Mouse (Mus musculus) kidney, embryonic 16.5 days (tissue): ENCODE measurements around the gene Slc25a34. TPM values are rescaled to one million over a fixed set of nuclear protein-coding genes. Genes with fewer than 3 reads are reported as not detected.

Source experiments
- ATAC-seq: fragments of 200-750 bp; cut with Nextera tagmentation; 2 replicates; pipeline ENCODE4 v1.8.0; 2017; ENCODE audit warnings: moderate TSS enrichment; ENCODE audit not compliant: low FRiP score, low TSS enrichment
- H3K27ac ChIP-seq: fragments of 300-500 bp; sonication (generic); 2 replicates; pipeline ENCODE4 v1.5.1; 2014; ENCODE audit warnings: low read length
- H3K27me3 ChIP-seq: fragments of 300-500 bp; sonication (generic); 2 replicates; pipeline ENCODE4 v1.6.1; 2014; ENCODE audit warnings: low read length, control low read depth, mixed read lengths; ENCODE audit not compliant: insufficient read depth
- H3K36me3 ChIP-seq: fragments of 300-500 bp; sonication (generic); 2 replicates; pipeline ENCODE4 v1.6.1; 2014; ENCODE audit warnings: low read length, control low read depth, mixed read lengths; ENCODE audit not compliant: insufficient read depth
- H3K4me1 ChIP-seq: fragments of 300-500 bp; sonication (generic); 2 replicates; pipeline ENCODE4 v1.6.1; 2014; ENCODE audit warnings: low read length, control low read depth, mixed read lengths; ENCODE audit not compliant: insufficient read depth
- H3K4me2 ChIP-seq: fragments of 300-500 bp; sonication (generic); replicated peaks from 2 replicates; pipeline ENCODE4 v1.6.1; 2014; ENCODE audit warnings: low read depth, low read length
- H3K4me3 ChIP-seq: fragments of 300-500 bp; sonication (generic); 2 replicates; pipeline ENCODE4 v1.5.1; 2014; ENCODE audit warnings: mild to moderate bottlenecking, low read length
- H3K9ac ChIP-seq: fragments of 300-500 bp; sonication (generic); replicated peaks from 2 replicates; pipeline ENCODE4 v1.6.1; 2014; ENCODE audit warnings: low read length
- H3K9me3 ChIP-seq: fragments of 300-500 bp; sonication (generic); 2 replicates; pipeline ENCODE4 v1.6.1; 2016; ENCODE audit warnings: low read length, control low read depth
- WGBS: fragments of 180-500 bp; shearing (Covaris S2); extraction: QIAGEN DNeasy Blood & Tissue Kit; methylation state at CpG from one replicate; pipeline ENCODE4 v1.1.7; 2014; 5-methylcytosine and 5-hydroxymethylcytosine counted together
- polyA plus RNA-seq: library from polyadenylated mRNA; unstranded; fragments of >200 nt; fragmentation: Nextera tagmentation; extraction: Ambion mirVana; gene quantifications from 2 replicates; pipeline ENCODE4 v1.2.1, GENCODE M21; 2015

Gene Slc25a34
- polyA plus RNA-seq, 1 experiment from 2014 or later: 0.69 TPM

DNA sequence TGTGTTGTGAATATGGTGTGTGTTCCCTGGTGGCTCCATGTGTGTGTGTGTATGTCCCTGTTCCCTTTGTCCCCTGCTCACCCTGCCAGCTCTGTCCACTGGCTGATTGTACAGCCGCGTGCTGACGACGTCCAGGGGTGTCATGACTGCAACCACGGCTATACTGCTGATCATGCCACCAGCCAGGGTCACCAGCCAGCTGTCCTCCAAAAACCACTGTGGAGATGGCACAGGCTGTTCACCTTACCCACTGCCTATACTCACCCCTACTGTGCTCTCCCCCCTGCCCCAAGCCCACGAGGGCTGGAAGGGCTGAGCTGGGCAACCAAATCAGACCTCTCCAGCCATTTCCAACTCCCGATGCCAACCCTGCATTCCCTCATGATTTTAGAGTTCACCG lies 2.3 kb downstream of the Slc25a34 start:
- Histone ChIP-seq H3K27ac (no peak overlapping the region), H3K36me3 (peaks cover 2% of the 10 kb centered on the region; the same call in 1 of the 2 replicates), H3K4me3 (no peak overlapping the region), H3K9me3 (no peaks in the 10 kb centered on the region), H3K9ac (no peak overlapping the region), H3K4me1 (peaks cover 22% of the 10 kb centered on the region), H3K27me3 (no peaks in the 10 kb centered on the region), H3K4me2 (no peak overlapping the region)
- no peak for ATAC-seq
- 82% methylated on average over 8 of the region's 8 CpGs for WGBS

DNA sequence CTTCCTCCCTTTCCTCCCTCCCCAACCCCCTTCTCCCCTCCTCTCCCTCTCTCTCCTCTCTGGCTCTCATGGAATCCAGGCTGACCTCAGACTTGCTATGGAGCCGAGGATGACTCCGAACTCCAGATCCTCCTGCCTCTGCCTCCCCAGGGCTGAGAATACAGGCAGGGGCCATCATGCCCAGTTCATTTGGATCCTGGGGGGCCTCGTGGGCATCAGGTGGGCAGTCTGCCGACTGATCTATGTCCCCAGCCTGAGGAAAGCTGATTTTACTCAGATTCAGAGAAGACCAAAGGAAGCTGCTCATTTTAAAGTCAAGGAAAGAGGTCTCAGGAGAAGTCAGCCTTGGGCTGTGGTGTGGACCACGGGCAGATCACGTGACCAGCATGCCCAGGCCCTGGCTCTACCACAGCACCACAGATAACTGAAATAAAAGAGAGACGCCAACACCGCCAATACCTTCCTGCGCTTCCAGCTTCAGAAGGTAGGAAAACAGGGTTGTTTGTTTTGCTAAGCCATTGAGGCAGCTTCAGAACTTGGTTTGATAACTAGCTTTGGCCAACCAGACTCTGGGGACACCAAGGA lies 4.2 kb downstream of the Slc25a34 start:
- no peak overlapping the region for H3K4me2 ChIP-seq
- H3K4me3 ChIP-seq: no peak overlapping the region
- no peak overlapping the region for H3K9ac ChIP-seq
- no peaks in the 10 kb centered on the region for H3K9me3 ChIP-seq
- peaks cover 22% of the 10 kb centered on the region for H3K4me1 ChIP-seq
- H3K27ac ChIP-seq: no peak overlapping the region
- H3K27me3 ChIP-seq: no peaks in the 10 kb centered on the region
- 86% methylated on average over 9 of the region's 9 CpGs for WGBS
- ATAC-seq: no peak
- H3K36me3 ChIP-seq: no peaks in the 10 kb centered on the region

DNA sequence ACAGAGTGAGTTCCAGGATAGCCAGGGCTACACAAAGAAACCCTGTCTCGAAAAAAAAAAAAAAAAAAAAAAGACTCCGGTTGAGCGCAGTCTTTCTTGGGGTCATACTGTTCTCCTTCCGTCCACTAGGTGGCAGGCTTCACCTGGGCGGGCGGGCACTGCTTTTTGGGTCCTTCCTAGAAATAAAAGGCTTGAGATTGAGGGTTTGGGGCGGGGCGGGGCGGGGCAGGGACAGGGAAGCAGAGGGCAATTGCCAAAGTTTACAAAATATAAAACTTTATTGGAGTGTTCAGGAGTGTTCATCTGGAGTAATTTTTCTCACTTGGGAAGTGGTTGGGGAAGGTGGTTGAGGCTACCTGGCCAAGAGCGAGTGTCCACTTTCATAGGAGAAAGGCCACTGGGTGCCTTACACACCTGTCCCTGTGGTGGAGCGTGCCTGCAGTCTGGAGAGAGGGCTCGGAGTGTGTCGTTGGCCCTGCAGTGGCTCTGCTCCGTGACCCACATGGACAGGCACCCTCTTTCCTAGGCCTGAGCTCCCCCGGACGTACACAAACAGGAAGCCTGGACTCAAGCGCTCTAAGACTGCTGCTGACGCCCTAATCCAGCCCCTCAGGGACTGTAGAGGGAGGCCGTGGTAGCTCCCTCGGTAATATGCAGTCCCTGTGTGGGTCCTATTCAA lies 4.9 kb downstream of the Slc25a34 start, which contains the start of gene Tmem82:
Tmem82 (minus strand) TSS at position 69 of the 679 bp plus-strand sequence.
- peak within 1 kb of the TSS; percentile 61 for H3K4me2 ChIP-seq
- no peak within 1 kb of the TSS for H3K27ac ChIP-seq
- peak within 1 kb of the TSS; percentile 43 for H3K4me3 ChIP-seq
- no peaks in the 10 kb centered on the region for H3K36me3 ChIP-seq
- WGBS: 20% methylated on average over 19 of the region's 20 CpGs
- H3K4me1 ChIP-seq: peaks cover 19% of the 10 kb centered on the region
- H3K9me3 ChIP-seq: no peaks in the 10 kb centered on the region
- no peaks in the 10 kb centered on the region for H3K27me3 ChIP-seq
- ATAC-seq: 0 out of 2 replicates have a peak, but pooled peaks have one; percentile 6
- peak within 1 kb of the TSS; percentile 66 for H3K9ac ChIP-seq

DNA sequence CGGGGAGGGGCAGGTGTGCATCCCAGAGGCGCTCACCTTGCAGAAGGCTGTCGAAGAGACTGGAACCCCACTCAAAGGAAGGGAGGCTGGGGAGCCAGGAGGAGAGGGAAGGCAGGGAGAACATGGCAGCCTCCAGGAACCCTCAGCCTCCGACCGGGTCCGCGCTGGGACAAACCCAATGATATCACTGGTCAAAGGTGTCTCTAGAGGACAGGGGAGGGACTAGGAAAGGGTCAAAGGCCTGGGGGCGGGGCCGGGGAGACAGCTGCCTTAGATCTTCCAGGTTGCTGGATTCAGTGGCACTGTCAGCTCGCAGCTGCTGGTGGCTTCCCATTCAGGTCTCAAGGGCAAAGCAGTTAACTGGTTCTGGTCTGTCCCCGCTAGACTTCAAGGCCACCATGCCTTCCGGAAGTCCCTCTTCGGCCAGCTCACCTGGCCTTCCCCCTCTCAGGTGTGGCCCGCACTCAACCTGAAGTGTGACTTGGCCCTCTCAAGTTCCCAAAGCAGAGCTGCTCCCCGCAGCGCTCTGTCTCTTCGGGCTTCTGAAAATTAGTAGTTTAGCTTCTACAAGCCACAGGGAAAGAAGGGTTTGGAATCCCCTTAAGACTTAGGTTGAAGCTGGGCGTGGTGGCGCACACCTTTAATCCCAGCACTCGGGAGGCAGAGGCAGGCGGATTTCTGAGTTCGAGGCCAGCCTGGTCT lies 5.6 kb downstream of the Slc25a34 start:
- H3K4me2 ChIP-seq: peak overlapping the region; percentile 61
- no peaks in the 10 kb centered on the region for H3K27me3 ChIP-seq
- H3K27ac ChIP-seq: no peak overlapping the region
- H3K9me3 ChIP-seq: no peaks in the 10 kb centered on the region
- WGBS: 12% methylated on average over 22 of the region's 22 CpGs
- H3K36me3 ChIP-seq: no peaks in the 10 kb centered on the region
- H3K9ac ChIP-seq: peak overlapping the region; percentile 66
- H3K4me3 ChIP-seq: peak overlapping the region; percentile 43
- peak; percentile 47 for ATAC-seq
- peaks cover 17% of the 10 kb centered on the region for H3K4me1 ChIP-seq

DNA sequence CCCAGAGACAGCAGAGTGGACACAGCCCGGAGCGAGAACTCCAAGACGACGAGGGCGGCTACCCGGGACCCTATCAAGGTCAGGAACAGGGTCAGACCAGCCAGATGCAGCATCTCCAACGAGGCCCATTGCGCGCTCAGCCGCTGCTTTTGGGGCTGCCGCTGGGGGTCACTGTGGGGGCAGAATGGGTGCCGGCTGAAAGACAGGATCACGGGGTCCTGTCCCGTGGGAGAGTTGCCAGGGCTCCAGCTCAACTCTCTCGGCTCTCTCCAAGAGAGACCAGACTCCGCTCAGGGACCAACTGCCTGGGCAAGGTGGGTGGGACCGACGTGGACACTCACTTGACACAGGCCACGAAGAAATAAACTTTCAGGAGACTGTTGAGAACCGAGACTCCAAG lies 6.3 kb downstream of the Slc25a34 start:
- Histone ChIP-seq H3K4me2 (peak overlapping the region; percentile 61), H3K36me3 (no peaks in the 10 kb centered on the region), H3K27me3 (no peaks in the 10 kb centered on the region), H3K9ac (peak overlapping the region; percentile 66), H3K27ac (no peak overlapping the region), H3K4me1 (peaks cover 17% of the 10 kb centered on the region), H3K4me3 (peak overlapping the region; percentile 43), H3K9me3 (no peaks in the 10 kb centered on the region)
- 5% methylated on average over 20 of the region's 20 CpGs for WGBS
- peak; percentile 60; the same call in 1 of the 2 replicates for ATAC-seq

DNA sequence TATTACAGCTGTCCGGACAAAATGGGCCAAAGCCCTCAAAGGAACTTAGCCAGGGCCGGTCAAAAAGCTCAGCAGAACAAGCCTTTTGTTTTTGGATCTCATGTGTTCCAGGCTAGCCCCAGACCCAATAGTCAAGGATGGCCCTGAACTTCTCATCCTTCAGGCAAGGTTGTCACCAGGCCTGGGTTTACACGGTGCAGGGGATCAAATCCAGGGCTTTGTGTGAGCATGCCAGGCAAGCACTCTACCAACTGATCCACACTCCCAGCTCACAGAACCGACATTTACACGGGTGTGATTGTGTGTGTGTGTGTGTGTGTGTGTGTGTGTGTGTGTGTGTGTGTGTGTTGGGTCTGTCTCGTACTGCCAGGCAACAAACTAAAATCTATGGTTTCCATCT lies 6.8 kb downstream of the Slc25a34 start:
- no peaks in the 10 kb centered on the region for H3K9me3 ChIP-seq
- no peak overlapping the region for H3K4me2 ChIP-seq
- no peak for ATAC-seq

DNA sequence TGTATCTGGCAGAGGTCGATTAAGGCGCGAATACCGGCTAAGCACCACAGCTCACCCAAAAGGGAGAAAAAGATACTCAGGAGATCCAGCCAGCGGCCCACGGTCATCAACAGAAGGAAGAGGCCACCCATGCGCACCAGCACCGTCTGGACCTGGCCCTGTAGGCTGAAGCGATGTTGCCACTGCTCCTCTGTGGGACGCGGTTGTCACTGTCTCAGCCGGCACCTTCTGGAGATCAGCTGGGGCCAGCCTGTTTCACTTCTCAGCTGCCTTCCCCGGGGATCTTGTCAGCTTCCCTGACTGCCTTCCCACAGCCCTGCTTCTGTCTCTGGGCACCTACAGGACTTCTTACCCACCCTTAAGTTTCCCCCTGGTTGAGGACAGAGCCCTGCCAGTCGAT lies 8.7 kb downstream of the Slc25a34 start:
- peaks cover 17% of the 10 kb centered on the region for H3K4me1 ChIP-seq
- no peaks in the 10 kb centered on the region for H3K9me3 ChIP-seq
- no peak overlapping the region for H3K9ac ChIP-seq
- WGBS: 85% methylated on average over 14 of the region's 14 CpGs
- no peaks in the 10 kb centered on the region for H3K27me3 ChIP-seq
- H3K36me3 ChIP-seq: no peaks in the 10 kb centered on the region
- no peak overlapping the region for H3K27ac ChIP-seq
- no peak overlapping the region for H3K4me3 ChIP-seq
- H3K4me2 ChIP-seq: no peak overlapping the region
- ATAC-seq: no peak

More for the DNA sequence above, 6.8 kb downstream of the Slc25a34 start:
- Histone ChIP-seq H3K27ac (no peak overlapping the region), H3K4me1 (peaks cover 17% of the 10 kb centered on the region), H3K36me3 (no peaks in the 10 kb centered on the region), H3K4me3 (no peak overlapping the region), H3K27me3 (no peaks in the 10 kb centered on the region), H3K9ac (no peak overlapping the region)
- 69% methylated on average over 6 of the region's 6 CpGs for WGBS

DNA sequence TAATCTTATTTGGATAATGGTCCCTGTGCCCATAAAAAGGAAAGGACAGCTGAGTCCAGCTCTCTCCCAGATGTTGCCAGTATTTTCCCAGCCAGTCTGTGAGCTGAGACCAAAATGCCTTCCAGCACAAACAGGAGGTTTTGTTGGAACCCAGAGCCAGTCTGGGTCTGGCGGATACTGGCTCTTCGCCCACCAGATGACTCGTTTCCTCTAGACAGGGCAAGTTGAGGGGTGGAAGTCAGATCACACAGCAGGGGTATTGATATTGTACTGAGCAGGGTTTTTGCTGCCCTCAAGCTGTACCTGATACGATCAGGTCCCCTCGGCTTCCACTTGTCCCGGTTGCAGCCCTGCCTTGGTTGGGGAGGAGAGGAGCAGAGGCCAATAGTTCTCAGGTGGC lies 14.1 kb downstream of the Slc25a34 start:
- no peak overlapping the region for H3K4me2 ChIP-seq
- H3K9me3 ChIP-seq: peaks cover 4% of the 10 kb centered on the region
- 0 out of 2 replicates have a peak overlapping the region, but pooled peaks have one; percentile 17 for H3K9ac ChIP-seq
- WGBS: 70% methylated on average over 6 of the region's 6 CpGs
- H3K27ac ChIP-seq: no peak overlapping the region
- no peak overlapping the region for H3K4me3 ChIP-seq
- H3K4me1 ChIP-seq: peaks cover 3% of the 10 kb centered on the region
- no peak for ATAC-seq
- H3K36me3 ChIP-seq: no peaks in the 10 kb centered on the region
- H3K27me3 ChIP-seq: no peaks in the 10 kb centered on the region

DNA sequence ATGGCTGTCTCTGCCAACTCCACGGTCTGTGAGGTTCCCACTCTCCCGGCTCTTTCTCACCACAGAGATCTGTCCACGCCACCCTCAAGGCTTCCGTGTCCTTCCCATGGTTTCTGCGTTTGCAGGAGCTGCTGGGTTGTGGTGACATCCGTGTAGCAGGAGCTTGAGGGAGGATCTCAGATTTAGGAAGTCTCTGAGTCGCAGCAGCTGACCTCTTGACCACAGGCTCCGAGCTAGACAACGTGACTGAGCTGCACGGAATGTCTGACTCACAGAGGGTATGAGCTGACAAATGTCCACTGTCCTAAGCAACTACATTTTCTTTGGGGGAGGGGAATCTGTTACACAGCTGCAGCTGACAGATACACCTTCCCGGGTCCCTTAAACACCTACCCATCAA lies 17.8 kb downstream of the Slc25a34 start, which contains the start of gene Fblim1:
Fblim1 (minus strand) TSS at position 236 of the 400 bp plus-strand sequence.
- Histone ChIP-seq H3K4me1 (peaks cover 13% of the 10 kb centered on the region), H3K4me3 (no peak within 1 kb of the TSS), H3K27ac (peak within 1 kb of the TSS; percentile 74), H3K36me3 (no peaks in the 10 kb centered on the region), H3K4me2 (no peak within 1 kb of the TSS), H3K27me3 (no peaks in the 10 kb centered on the region), H3K9ac (no peak within 1 kb of the TSS), H3K9me3 (peaks cover 4% of the 10 kb centered on the region)
- no peak for ATAC-seq
- WGBS: 69% methylated on average over 11 of the region's 11 CpGs
